Mouse (Mus musculus): ENCODE measurements at regions not wholly inside any gene's neighbourhood (a gene's known extent, or its start where the extent isn't known, plus 50 kb on each side); places are given as distances from the start of the nearest gene placed in this dataset.

DNA sequence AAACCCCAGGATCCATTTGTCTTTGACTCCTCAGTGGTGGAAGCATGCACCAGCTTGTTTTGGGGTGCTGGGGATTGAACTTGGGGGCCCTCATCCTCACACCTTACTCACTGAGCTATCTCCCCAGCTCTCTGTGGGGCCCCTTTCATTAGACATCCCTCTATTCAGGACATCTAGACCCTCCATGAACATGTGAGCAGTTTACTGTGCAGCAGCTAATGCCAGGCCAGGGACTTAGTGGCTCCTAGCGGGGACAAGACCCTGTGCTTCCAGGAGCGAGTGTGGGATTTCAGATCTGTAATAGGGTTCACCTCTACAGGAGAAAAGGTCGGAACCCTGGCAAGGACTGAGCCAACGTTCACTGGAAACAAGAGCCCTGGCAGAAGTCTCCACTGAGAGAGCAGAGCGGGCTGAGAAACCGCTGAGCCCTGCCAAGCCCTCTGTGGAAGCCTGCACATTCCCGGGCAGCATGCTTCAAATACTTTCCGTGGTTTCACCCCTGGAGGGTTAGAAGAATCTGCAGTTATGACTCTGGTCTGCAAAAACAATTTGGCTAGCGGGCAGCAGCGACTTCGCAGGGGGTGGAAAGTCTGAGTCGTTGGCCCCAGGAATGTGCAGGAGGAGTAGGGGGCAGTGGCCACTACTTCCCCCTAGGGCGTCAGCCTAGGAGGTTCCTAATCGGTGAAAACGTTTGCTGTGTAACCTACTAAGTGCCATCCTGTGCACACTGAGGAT, 125.6 kb downstream of the Smad6 start:
- in situ Hi-C loops (cut with MboI, MseI): no loop called here

DNA sequence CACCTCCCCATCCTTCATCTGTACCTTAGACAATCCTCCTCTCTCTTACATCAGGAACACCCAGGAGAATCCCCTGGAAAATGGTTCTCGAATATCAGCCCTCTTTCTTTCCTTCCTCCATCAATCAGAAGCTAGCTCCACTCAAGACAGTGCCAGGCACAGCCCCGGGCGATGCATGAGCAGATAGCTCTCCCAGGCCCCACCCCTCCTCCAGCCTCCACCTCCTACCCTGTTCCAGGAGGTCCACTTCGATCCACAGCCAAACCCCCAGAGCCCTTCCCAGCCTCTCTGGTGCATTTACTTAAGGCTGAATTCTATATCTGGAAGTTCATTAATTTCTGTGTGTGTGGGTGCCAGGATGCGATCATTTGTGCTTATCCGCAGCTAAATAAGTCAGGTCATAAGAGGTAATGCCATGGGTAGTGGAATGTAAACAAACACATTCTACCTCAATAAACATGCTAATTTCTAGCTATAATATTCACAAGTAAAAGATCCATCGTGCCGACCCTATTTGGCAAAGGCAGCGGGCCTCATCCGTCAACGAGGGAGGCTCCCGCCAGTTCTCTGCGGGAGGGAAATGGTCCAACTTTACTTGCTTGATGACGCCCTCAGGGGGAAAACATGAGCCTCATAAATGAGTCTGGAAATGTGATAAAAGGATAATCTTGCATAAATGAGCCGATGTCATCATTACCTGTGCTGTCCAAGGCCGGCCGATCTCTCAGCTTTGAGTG, 129.5 kb downstream of the Smad6 start:
- in situ Hi-C loops (cut with MboI, MseI): no loop called here

DNA sequence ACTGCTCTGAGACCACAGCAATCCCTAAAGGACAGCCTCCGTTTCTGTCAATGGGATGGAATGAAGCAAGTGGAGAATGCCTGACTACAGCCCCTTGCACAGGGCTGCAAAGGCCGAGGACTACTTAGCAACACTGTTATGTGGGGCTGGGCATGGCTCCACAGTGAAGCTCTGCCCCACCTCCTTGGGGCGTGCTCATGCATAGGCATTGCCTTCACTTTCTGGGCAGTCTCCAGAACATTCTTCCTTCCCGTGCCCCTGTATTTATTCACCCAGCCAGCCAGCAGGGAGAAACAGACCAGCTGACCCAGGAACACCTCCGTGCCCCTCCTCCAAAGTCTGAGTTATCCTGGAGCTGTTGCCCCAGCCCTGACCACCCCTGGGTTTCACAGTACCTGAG, 131.1 kb downstream of the Smad6 start:
- in situ Hi-C loops (cut with MboI, MseI): no loop called here

DNA sequence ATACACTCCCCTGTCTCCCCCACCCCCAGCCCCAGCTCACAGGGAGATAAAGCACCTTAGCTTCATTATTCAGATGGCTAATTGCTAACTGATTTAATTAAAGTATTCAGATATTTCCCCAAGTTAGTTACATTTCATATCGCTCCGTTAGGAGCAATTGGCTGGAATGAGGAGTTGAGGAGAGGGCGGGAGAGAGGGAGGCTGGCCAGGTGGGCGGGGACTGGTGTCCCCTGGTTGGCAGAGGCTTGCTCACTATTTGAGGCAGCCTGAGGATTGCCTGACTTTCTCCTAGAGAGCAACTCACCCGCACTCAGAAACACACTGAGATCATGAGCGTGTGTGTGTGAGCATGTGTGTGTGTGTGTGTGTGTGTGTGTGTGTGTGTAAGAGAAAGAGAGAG, 131.8 kb upstream of the Smad3 start:
- in situ Hi-C loops (cut with MboI, MseI): no loop called here

DNA sequence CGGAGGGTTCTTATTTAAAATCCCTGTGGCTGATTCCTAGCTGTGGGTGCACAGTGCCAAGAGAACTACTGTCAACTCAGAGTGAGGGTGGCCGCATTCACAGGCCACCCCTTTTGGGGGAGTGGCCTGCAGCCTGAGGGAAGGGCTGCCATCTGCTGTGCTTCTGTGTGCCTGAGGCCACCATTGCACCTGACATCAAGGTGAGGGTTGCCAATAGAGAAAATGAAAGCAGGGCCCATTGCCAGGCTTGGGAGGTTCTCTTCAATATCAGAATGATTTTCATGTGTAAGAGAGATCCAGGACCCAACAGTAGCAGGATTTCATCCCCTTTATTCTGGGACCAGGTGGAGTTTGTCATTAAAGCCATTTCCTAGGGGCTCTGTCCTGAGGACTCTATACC, 127.2 kb upstream of the Smad3 start:
- in situ Hi-C loops (cut with MboI, MseI): no loop called here

DNA sequence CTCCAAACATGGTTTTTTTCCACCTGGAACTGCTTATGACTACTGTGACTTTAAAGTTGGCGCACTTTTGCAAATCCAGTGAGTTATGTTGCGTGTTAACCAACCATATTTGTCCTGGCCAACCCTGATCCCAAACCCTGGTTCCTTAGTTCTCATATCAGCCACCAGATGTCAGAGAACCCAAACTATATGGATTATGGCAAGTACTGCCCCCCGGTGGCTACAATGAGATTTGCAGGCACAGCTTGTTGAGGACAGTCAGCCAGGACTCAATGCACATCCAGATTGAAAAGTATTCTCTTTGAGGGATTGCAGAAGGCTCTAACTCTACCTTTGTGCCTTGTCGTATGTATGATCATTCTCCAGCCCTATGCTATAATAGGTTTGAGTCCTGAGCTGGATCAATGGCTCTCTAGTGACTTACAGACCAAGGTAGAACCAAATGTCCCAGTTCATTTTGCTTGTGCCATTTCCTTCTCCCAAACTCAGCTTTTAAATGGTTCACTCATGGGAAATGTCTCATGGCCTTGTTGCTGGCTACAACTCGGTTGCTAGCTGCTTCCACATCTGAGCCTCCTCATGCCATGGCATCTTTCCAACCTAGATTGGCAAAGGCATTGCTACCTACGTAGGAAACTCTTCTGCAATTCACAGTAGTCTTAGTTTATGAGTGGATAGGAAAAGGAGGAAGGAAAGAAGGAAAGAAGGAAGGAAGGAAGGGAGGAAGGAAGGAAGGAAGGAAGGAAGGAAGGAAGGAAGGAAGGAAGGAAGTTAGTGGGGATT, 126.1 kb upstream of the Smad3 start:
- in situ Hi-C loops (cut with MboI, MseI): no loop called here

DNA sequence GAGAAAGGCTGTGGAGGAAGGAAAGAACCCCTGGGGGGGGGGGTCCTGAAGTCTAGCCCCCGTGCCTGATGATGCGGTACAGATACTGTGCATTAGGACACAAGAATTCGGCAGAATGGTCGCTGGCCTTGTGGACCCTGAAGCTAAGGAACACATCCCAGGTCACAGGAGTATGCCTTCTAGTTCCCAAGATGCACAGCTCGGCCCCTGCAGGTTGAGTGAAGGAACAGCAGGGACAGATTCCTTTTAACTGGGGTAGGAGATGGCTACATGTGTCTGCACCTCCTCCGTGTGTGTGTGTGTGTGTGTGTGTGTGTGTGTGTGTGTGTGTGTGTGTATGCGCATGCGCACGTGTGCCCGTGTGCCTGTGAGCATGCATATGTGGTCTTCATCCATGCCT, 123.9 kb upstream of the Smad3 start:
- in situ Hi-C loops (cut with MboI, MseI): no loop called here

DNA sequence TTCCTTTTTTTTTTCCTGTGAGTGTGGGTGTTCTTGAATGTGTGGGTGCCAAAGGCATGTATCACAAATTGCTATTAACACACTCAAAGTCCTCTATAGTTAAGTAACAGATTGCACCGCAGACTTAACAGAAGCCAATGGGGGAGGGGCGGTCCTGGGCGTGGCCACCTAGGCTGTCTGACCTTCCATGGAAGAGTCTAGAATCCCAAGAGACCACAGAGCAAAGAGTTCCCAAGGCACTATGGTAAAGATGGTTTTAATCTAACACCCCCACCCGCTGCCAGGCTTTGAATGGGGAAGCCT, 123.4 kb upstream of the Smad3 start:
- in situ Hi-C loops (cut with MboI, MseI): no loop called here

DNA sequence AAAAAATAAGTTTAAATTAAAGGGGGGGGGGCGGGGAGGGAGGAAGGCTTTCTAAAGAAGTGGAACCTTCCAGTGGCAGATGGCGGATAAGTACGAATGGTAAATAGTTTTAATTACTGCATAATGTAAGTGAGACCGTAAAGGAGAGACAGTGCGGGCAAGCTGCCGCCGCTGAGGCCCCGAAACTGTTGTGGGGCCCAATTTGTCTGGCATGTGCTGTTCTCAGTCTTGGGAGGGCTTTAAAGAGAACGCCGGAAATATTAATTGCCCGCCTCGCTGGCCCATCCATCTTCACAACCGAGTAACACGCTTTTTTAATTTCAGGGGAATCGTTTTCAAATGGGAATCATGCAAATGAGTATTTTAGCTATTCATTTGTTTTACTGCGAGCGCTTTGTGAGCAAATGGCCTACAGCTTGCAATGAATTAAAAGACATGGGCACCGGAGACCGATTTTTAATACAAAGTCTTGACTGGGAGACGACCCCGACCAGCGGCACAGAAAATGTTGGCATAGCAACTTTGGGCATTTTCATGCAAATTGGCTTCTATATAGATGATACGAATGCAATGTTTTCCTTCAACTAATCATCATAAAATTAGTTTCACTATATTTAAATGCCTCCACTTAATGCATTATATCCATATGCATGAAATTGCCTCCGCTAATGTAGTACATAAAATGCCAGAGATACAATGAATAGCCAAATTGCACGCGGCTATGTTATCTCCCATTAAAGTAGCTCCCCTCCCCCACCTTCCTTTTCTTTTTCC, 122.9 kb upstream of the Smad3 start:
- in situ Hi-C loops (cut with MboI, MseI): no loop called here

DNA sequence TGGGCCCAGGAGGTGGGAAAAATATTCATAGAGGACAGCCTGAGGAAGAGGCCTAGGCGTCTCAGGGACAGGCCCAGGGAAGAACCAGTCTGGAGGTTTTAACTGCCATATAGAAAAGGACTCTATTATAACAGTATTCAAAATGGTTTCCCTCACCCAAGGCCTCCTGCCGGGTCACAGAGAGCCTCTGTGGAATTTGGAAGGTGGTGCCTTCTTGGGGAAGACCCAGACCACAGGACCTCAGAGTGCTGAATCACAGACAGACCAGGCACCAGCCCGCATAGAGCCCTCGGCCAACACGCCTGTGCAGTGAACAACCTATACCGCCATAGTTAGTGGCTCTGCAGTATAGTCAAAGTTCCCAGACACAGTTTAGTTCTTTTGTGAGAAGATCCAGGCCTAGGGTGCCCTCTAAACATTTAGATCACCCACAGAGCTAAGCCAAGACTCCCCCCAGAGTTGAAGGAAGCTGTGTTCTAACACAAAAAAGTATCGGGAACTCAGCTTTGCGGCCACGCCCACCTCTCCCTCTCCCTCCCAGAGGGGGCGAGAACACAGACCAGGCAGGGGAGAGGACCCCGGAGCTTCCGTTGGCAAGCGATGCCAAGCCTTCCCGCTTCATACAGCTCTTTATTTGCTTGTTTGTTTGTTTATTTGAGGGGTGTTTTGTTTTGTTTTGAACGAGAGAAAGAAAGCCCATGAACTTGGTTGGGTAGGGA, 122.1 kb upstream of the Smad3 start:
- in situ Hi-C loops (cut with MboI, MseI): no loop called here

DNA sequence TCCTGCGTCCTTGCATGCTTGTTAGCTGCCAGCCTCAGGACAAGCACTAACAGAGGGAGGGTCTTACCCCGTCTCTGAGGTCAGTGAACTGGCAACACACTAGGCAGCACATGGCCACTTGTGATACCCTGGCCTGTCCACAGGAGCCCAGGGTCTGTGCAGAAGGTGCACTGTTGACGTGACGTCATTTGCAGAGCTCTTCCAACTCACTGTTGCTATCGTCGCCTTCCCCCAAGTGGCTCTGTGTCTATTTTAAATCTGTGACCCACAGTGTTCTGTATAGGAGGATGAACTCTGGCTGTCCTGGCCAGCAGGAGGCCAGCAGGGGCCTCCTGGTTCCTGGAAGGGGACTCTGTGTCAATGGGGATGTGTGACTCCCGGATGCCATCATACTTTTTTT, 120.1 kb upstream of the Smad3 start:
- in situ Hi-C loops (cut with MboI, MseI): no loop called here

DNA sequence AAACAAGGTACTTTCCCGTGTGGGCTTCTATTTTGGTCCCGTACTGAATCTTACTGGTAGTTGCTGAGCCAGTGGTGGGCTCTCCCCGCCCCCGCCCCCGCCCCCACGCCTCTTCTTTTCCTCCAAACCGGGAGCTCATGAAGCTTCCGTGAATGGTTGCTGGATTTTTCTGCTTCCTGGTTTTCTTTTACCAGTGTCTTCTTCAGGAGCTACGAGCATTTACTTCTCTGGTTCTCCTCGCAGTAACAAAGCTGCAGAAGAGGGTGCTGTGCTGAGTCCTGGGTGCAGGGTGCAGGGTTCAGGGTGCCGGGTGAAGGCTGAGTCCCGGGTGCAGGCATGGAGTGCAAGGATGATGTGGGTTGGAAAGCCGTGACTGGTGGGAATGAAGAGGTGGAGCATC, 119.1 kb upstream of the Smad3 start:
- in situ Hi-C loops (cut with MboI, MseI): no loop called here

DNA sequence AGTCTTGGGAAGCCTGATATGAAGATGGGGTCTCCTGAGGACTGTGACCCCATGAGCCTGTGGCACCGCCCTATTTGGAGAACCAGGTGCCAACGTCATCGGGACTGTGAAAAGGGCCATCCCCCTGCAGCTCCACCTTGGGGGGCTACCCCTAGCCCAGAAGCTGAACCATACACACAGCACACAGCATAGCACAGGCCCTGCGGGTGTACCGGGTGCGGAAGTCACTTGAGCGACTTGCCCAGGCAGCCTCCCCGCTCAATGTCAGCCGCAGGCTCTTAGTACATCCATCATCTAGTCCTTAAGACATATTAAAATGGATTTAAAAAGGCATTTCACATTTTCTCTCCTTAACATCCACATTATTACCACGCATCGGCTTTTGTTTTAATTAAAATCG, 118.2 kb upstream of the Smad3 start:
- in situ Hi-C loops (cut with MboI, MseI): no loop called here

DNA sequence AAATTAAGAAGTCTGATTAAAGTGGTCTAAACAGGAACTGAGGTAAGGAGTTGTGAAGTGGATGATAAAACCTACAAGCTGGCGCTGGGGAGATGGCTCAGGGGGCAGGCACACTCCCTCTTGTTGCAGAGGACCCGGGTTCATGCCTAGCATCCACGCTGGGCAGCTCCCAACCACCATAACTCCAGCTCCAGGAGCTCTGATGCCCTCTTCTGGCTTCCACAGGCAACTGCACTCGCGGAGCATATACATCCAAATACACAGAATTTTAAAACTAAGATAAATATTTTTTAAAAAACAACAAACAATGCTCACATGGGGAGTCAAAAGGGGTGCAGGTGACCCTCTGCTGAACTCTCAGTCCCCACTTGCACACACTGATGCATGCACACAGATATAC, 117.4 kb upstream of the Smad3 start:
- in situ Hi-C loops (cut with MboI, MseI): no loop called here

DNA sequence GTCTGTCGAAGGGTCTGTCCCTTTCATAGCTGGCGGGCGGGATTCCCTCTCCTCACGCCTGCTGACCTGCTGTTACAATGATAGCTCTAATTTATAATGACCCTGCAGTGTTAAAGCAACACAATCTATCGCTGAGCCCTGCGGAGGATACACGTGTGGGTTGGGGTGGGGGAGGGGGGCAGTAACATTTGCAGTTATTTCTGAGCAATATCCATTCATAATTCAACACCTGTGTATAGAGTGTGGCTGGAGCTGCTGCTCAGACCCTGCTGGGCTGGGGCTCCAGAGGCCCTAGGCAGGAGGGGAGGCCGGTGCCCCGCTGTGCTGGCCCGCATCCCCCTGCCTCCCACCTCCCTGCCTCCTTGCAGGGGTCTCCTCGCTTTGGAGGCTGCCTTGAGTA, 106.6 kb upstream of the Smad3 start:
- in situ Hi-C loops (cut with MboI, MseI): loop anchor here in 1 of 2 experiments (10.0 kb wide), 1 partner anchor 1590 kb away; no protein-coding TSS in a partner anchor

DNA sequence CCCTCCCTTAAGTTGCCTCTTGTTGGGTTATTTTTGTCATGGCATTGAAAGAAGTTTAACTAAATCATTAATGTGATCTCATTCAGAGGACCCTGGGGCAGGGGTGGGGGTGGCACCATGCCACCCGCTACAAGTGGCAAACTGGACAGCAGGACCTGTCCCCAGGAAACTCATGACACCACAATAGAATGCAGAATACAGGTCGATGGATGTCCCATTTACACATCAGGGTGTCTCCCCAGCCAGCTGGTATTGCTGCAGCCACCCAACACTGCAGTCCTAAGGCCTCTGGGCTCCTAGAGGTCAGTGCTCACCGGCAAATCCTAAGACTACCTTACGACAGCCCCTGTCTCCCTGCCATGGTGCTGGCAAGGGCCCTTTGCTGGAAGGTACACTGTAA, 105.5 kb upstream of the Smad3 start:
- in situ Hi-C loops (cut with MboI, MseI): loop anchor here in 1 of 2 experiments (10.0 kb wide), 1 partner anchor 1589 kb away; no protein-coding TSS in a partner anchor

DNA sequence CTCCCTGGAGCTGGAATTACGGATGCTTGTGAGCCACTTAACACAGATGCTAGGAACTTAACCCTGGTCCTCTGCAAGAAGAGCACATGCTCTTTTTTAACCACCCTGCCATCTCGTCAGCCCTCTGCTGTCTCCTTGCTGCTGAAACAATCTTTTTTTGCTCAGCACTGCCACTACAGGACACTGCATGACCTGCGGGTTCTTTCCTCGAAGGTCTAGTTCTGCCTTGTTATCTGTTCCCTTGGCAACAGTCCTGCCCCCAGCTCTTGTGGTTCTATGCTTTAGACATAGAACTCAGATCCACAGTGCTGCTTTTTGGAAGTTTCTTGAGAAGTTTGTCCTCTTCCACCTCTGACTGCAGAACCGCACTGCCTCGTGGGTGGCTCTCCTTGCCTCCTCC, 104.6 kb upstream of the Smad3 start:
- in situ Hi-C loops (cut with MboI, MseI): loop anchor here in 1 of 2 experiments (10.0 kb wide), 1 partner anchor 1588 kb away; no protein-coding TSS in a partner anchor

DNA sequence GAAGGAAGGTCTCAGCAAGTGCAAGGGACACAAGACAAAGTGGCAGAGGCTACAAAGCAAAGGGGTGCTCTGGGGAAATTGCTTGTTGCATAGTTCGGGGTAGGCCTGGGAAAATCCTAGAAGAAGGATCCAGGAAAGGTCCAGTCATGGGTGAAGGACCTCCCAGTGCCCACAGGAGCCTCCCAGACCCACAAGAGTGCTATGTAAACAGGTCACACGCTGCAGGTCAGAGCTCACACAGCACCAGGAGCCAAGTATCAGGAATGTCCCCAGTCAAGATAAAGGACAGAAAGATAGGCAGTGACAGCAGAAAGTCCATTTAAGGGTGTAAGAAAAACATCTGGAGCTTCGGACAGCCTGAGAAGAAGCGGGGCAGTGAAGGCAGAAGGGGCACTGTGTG, 103.6 kb upstream of the Smad3 start:
- in situ Hi-C loops (cut with MboI, MseI): loop anchor here in 1 of 2 experiments (10.0 kb wide), 1 partner anchor 1587 kb away; no protein-coding TSS in a partner anchor

DNA sequence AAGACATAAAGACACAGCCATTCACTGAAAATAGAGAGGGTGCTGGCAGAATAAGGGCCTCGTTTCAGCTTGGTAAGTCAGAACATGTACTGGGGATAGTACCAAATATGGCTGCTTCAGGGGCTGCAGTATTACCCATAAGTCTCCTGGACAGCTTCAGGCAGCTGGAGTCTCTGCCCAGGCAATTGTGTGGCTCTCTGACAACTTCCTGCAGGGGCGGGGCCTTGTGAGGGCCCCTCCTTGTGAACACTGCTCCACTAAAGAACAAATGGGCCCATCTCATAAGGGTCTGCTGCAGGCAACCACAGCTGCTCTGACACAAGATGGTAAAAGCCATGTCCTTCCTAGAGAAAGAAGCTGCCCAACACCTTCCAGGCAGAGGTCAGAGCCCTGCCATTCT, 102.4 kb upstream of the Smad3 start:
- in situ Hi-C loops (cut with MboI, MseI): loop anchor here in 1 of 2 experiments (10.0 kb wide), 1 partner anchor 1585 kb away; no protein-coding TSS in a partner anchor

DNA sequence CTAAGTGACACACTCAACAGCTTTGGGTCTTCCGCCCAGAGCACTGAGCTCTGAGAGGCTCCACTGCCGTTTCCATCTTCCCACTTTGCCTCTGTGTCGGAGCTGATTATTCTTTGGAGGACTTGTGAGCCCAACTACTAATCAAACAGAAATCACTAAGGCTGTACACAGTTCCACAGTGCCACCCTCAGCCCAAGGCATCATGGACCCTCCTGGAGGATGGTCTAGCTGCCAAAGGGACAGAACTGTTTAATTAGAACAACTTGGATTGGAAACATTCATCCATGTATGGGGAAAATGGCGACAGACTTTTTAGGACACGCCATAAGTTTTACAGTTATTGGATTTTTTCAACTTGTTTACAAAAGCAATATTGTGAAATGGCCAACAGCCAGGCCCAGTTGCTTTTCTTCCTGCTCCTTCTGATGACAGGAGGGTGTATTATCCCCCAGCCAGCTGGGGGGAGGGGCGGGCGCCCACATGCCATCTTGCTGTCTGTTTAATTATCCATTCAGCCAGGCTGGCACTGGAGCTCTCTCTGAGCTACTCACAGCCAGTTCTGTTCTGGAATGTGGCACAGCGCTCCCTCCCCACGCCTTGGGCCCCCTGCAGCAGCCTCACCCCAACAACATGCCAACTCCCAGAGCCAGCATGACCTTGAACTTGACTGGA, 98.4 kb upstream of the Smad3 start:
- in situ Hi-C loops (cut with MboI, MseI): no loop called here

Data from T-helper 17 cell (primary cell).